Mouse (Mus musculus): ENCODE measurements around the gene Ypel2. TPM values are rescaled to one million over a fixed set of nuclear protein-coding genes. Genes with fewer than 3 reads are reported as not detected.
A peak's percentile ranks its signal among the peaks of the same experiment; 100 is the strongest.

Gene Ypel2
- polyA plus RNA-seq, 1 experiment from 2014 or later = 25.8 TPM

DNA sequence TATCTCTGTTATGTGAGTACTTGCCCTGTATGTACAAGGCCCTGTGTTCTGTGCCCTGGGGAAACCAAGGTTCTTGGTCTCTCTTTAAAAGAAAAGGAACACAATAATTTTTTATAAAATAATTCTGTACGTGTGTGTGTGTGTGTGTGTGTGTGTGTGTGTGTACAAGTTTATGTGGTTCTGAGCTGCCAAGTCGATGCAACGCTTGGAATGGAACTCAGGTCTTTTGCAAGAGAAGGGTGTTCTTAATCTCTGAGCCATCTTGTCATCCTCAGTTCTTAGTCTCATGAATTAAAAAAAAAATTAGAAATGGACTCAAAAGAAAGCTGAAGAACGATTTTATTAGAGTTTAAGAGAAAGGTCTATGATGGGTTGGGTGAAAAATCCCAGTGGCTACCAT lies 64.0 kb downstream of the Ypel2 start:
- Histone ChIP-seq H3K27me3 (replicated peaks) (no peaks in the 10 kb centered on the region), H3K4me3 (no peak overlapping the region), H3K9ac (no peak overlapping the region), H3K9me3 (replicated peaks) (no peaks in the 10 kb centered on the region), H3K4me2 (no peak overlapping the region), H3K36me3 (no peaks in the 10 kb centered on the region), H3K4me1 (replicated peaks) (peaks cover 20% of the 10 kb centered on the region), H3K27ac (ENCODE audit: poor library complexity, severe bottlenecking) (no peak overlapping the region)
- WGBS = 69% methylated on average over 4 of the region's 4 CpGs
- no peak for ATAC-seq (ENCODE audit: insufficient number of reproducible peaks, low FRiP score)

DNA sequence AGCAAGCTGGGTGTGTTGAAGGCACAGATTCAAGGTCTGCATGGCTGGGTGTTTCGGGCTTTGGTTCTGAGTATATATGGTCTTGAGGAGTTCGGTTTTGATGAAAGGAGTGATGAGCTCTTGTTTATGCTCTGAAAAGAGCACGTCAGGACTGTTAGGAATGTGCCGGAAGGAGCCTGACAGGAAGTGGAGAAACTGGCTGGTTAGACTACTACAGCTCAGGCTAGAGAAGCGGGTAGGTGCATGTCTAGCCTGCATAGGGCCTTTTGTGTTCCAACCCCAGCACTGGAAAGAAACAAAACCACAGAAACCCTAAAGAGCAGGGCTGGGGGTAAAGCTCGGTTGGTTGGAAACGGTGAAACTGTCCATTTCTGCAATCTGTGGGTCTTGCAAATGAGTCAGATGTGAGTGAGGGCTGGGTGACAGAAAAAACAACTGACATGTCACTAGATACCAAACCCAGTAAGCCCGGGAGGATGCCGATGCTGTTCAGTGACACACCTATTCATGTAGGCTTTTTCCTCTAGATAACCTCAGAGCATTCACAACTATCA lies 68.3 kb downstream of the Ypel2 start:
- WGBS = 59% methylated on average over 9 of the region's 9 CpGs
- Histone ChIP-seq H3K4me2 (no peak overlapping the region), H3K9ac (no peak overlapping the region), H3K27me3 (replicated peaks) (no peaks in the 10 kb centered on the region), H3K36me3 (no peaks in the 10 kb centered on the region), H3K4me3 (no peak overlapping the region), H3K9me3 (replicated peaks) (no peaks in the 10 kb centered on the region), H3K27ac (ENCODE audit: poor library complexity, severe bottlenecking) (no peak overlapping the region), H3K4me1 (replicated peaks) (peaks cover 39% of the 10 kb centered on the region)
- ATAC-seq (ENCODE audit: insufficient number of reproducible peaks, low FRiP score) = no peak

DNA sequence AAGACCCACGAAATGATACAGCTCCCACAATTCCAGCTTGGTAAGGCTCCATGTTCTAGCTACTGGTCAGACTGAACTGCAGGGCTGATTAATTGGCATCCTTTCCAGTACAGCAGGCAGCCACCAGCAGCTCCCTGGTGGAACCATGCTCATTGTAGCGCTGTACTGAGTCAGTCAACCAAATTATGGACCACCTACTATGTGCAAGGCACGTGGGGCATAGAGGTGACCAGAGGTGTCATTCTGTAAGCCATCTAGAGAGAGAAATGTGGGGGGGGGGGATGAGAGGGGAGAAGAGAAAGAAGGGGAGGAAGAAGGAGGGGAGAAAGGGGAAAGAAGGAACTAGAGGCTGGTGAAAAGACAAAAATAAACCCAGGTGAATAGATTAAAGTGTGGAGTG lies 68.9 kb downstream of the Ypel2 start:
- H3K4me1 ChIP-seq (replicated peaks) = peaks cover 44% of the 10 kb centered on the region
- no peak overlapping the region for H3K9ac ChIP-seq
- no peak overlapping the region for H3K27ac ChIP-seq (ENCODE audit: poor library complexity, severe bottlenecking)
- H3K4me3 ChIP-seq = no peak overlapping the region
- no peak overlapping the region for H3K4me2 ChIP-seq
- no peak for ATAC-seq (ENCODE audit: insufficient number of reproducible peaks, low FRiP score)
- H3K27me3 ChIP-seq (replicated peaks) = no peaks in the 10 kb centered on the region
- WGBS = 78% methylated on average over 3 of the region's 3 CpGs
- H3K36me3 ChIP-seq = no peaks in the 10 kb centered on the region
- H3K9me3 ChIP-seq (replicated peaks) = no peaks in the 10 kb centered on the region

DNA sequence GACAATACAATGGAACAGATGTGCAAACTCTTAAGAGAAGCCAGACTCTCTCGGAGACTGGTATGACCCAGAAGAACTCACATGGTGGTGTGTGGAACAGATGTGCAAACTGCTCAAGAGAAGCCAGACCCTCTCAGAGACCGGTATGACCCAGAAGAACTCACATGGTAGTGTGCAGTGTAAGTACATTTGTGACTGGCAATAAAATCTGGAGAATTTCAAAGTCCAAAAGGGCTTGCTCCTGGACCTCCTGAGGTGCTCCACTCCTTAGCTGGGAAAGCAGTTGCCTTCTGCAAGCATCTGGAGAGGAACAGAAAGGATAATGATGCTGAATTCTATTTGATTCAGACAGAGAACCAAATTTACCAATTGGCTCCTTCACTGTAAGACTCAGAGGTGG lies 69.9 kb downstream of the Ypel2 start:
- Histone ChIP-seq H3K4me1 (replicated peaks) (peaks cover 48% of the 10 kb centered on the region), H3K4me2 (no peak overlapping the region), H3K9ac (no peak overlapping the region), H3K9me3 (replicated peaks) (no peaks in the 10 kb centered on the region), H3K27me3 (replicated peaks) (no peaks in the 10 kb centered on the region), H3K4me3 (no peak overlapping the region), H3K27ac (ENCODE audit: poor library complexity, severe bottlenecking) (no peak overlapping the region), H3K36me3 (no peaks in the 10 kb centered on the region)
- WGBS = 49% methylated on average over 2 of the region's 2 CpGs
- no peak for ATAC-seq (ENCODE audit: insufficient number of reproducible peaks, low FRiP score)

DNA sequence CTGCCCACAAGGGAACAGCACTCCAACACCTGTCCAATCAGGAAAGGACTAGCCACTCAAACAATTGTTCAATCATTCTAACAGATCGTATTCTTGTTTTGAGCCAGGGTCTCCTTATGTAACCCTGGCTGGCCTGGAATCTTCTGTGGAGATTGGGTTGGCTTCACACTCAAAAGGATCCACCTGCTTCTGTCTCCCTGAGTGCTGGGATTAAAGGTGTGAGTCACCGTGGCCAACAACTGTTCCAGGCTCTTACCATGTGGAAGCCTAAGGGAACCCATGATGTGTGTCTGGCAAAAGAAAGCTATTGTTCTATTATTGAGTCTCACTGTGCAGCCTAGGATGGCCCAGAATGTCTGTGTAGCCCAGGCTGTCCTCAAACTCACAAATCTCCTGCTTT lies 71.5 kb downstream of the Ypel2 start:
- no peak overlapping the region for H3K4me2 ChIP-seq
- H3K9ac ChIP-seq = no peak overlapping the region
- H3K36me3 ChIP-seq = no peaks in the 10 kb centered on the region
- H3K4me3 ChIP-seq = no peak overlapping the region
- H3K4me1 ChIP-seq (replicated peaks) = peaks cover 53% of the 10 kb centered on the region
- no peaks in the 10 kb centered on the region for H3K9me3 ChIP-seq (replicated peaks)
- H3K27me3 ChIP-seq (replicated peaks) = no peaks in the 10 kb centered on the region
- ATAC-seq (ENCODE audit: insufficient number of reproducible peaks, low FRiP score) = no peak
- no peak overlapping the region for H3K27ac ChIP-seq (ENCODE audit: poor library complexity, severe bottlenecking)
- 83% methylated on average over 2 of the region's 2 CpGs for WGBS

DNA sequence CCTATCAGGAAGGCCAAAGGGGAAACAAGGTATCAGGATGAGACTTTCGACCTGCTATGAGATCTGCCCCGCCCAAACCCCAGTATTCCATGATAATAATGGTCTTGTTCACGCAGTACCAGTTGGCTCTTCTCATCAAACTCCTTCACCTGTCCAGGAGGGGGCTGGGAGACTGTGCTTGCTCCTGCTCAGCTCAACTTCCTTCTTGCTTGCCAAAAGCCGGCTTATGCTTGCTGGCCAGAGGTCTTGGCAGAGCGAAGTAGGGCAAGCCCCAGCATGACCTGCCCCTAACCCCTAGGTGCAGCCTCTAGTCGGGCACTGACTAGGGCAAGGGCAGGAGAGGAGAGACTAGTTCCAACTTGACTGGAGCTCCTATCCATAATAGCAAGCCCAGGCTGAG lies 72.2 kb downstream of the Ypel2 start:
- WGBS = 81% methylated on average over 6 of the region's 6 CpGs
- H3K9me3 ChIP-seq (replicated peaks) = no peaks in the 10 kb centered on the region
- no peak overlapping the region for H3K4me3 ChIP-seq
- H3K9ac ChIP-seq = no peak overlapping the region
- no peak for ATAC-seq (ENCODE audit: insufficient number of reproducible peaks, low FRiP score)
- no peaks in the 10 kb centered on the region for H3K36me3 ChIP-seq
- H3K4me2 ChIP-seq = no peak overlapping the region
- peaks cover 60% of the 10 kb centered on the region for H3K4me1 ChIP-seq (replicated peaks)
- H3K27me3 ChIP-seq (replicated peaks) = no peaks in the 10 kb centered on the region
- H3K27ac ChIP-seq (ENCODE audit: poor library complexity, severe bottlenecking) = peak overlapping the region; percentile 91; the same call in 1 of the 2 replicates

DNA sequence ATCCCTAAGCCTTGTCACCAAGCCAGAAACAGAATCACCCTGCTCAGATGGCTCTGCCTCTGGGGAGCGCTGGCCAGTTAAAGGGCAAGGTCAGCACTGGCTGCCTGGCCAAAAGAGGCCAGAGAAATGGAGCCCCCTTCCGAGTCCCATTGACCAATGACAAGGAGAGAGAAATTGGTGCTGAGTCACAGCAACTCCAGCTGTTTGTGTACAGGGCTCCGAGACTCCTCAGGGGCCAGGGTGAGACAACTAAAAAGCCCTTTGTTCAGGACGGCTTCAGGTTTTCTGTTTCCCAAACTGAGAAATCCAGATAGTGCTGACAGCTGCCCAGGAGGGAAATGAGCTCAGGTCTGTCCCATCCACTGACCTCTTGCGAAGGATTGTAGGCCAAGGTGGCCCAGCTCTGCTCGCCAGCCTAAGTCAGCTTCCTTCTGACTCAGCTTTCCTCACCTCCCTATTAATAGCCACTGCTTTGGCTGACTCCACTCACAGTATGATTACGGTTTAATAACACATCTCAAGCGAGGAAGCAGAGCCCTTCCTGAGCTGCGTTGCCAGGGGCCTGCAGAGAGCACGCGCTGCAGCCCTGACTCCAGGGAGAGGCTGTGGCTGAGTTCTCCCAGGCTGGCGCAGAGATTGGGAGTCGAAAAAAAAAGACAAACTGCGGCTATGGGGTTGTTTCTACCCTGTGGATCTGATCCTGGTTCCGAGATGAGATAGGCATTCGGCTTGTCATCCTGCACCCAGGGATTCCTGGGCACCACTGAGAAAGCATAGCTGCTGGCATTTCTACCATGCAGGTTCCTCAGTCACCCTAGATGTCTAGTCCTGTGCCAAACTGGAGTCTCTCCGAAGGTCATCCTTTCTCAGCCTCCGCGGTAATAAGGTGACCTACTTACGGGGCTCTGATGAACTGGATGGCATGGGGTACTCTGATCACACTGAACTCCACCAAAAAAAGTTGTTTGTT lies 73.1 kb downstream of the Ypel2 start:
- H3K4me2 ChIP-seq = peak overlapping the region; percentile 35
- no peaks in the 10 kb centered on the region for H3K9me3 ChIP-seq (replicated peaks)
- no peak overlapping the region for H3K4me3 ChIP-seq
- H3K4me1 ChIP-seq (replicated peaks) = peaks cover 68% of the 10 kb centered on the region
- ATAC-seq (ENCODE audit: insufficient number of reproducible peaks, low FRiP score) = peak; percentile 80
- WGBS = 34% methylated on average over 20 of the region's 20 CpGs
- H3K9ac ChIP-seq = peak overlapping the region; percentile 33
- no peaks in the 10 kb centered on the region for H3K27me3 ChIP-seq (replicated peaks)
- H3K36me3 ChIP-seq = no peaks in the 10 kb centered on the region
- H3K27ac ChIP-seq (ENCODE audit: poor library complexity, severe bottlenecking) = peak overlapping the region; percentile 91

DNA sequence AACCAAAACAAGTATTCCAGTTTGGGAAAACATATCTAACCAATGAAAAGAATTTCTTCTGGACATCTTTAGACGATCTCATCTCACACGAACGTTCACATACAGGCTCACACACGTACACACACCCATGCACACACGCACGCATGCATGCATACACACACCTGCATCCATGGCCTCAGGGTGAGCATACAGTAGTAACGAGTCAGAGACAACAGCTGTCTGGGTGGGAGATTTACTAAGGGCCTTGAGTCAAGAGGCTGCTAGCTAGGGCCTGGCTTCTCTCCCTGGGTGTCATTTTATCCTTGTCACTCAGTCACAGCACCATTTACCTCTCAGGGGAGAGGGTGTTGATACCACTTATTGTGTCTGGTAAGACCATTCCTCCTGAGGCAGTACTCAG lies 74.0 kb downstream of the Ypel2 start:
- H3K9ac ChIP-seq = no peak overlapping the region
- H3K4me1 ChIP-seq (replicated peaks) = peaks cover 68% of the 10 kb centered on the region
- H3K27ac ChIP-seq (ENCODE audit: poor library complexity, severe bottlenecking) = peak overlapping the region; percentile 91
- H3K4me3 ChIP-seq = no peak overlapping the region
- no peak for ATAC-seq (ENCODE audit: insufficient number of reproducible peaks, low FRiP score)
- H3K4me2 ChIP-seq = no peak overlapping the region
- H3K36me3 ChIP-seq = no peaks in the 10 kb centered on the region
- WGBS = 78% methylated on average over 7 of the region's 7 CpGs
- no peaks in the 10 kb centered on the region for H3K27me3 ChIP-seq (replicated peaks)
- no peaks in the 10 kb centered on the region for H3K9me3 ChIP-seq (replicated peaks)

DNA sequence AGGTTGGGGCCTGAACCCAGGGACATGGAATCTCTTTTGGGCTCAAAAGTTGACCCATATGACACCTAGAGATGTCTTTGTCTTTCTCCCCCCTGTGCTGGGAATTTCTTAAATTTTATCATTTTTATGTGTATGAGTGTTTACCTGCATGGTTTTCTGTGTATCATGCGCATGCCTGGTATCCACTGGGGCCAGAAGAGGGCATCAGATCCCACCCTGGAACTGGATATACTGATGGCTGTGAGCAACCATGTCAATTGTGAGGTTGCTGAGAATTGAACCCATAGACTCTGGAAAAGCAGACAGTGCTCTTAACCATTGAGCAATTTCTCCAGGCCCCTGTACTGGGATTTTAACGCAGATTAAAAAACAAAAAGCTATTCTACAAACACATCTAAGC lies 76.0 kb downstream of the Ypel2 start:
- Histone ChIP-seq H3K36me3 (no peaks in the 10 kb centered on the region), H3K9me3 (replicated peaks) (no peaks in the 10 kb centered on the region), H3K4me2 (no peak overlapping the region), H3K9ac (no peak overlapping the region), H3K4me3 (no peak overlapping the region), H3K27ac (ENCODE audit: poor library complexity, severe bottlenecking) (peak overlapping the region; percentile 91), H3K27me3 (replicated peaks) (no peaks in the 10 kb centered on the region), H3K4me1 (replicated peaks) (peaks cover 65% of the 10 kb centered on the region)
- no peak for ATAC-seq (ENCODE audit: insufficient number of reproducible peaks, low FRiP score)
- WGBS = 93% methylated on average over 2 of the region's 2 CpGs

DNA sequence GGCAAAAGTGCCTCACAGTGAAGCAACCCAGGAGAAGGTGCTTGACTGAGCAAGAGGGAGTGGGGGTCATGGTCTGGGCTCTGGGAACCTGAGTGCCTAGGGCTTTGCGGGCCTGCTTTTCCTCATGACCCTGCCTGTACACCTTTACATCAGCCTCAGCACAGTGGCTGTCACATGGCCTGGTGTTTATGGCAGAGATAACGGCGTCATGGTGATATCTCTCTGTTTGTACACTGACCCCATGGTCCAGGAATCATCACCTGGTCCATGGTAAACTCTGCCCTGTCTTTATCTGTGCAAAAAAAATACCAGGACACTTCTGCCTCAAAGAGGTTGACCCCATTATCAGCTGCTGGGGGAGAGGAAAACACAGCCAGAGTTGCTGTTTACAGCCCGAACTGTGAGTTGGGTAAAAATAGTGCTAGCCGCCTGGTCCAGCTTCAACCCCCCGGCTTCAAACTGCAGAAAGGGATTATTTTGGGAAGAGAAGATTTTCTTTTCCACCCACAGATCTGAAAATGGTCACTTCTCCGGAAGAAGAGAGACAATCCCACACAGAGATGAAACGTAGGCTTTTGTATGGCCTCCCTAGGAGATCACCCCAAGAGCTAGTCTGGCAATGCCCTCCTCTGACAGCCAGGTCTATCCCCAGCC lies 76.8 kb downstream of the Ypel2 start:
- Histone ChIP-seq H3K4me1 (replicated peaks) (peaks cover 63% of the 10 kb centered on the region), H3K9ac (peak overlapping the region; percentile 25; the same call in 1 of the 2 replicates), H3K27ac (ENCODE audit: poor library complexity, severe bottlenecking) (peak overlapping the region; percentile 91), H3K4me2 (no peak overlapping the region), H3K27me3 (replicated peaks) (no peaks in the 10 kb centered on the region), H3K4me3 (no peak overlapping the region), H3K36me3 (no peaks in the 10 kb centered on the region), H3K9me3 (replicated peaks) (no peaks in the 10 kb centered on the region)
- 10% methylated on average over 8 of the region's 8 CpGs for WGBS
- ATAC-seq (ENCODE audit: insufficient number of reproducible peaks, low FRiP score) = peak; percentile 71

DNA sequence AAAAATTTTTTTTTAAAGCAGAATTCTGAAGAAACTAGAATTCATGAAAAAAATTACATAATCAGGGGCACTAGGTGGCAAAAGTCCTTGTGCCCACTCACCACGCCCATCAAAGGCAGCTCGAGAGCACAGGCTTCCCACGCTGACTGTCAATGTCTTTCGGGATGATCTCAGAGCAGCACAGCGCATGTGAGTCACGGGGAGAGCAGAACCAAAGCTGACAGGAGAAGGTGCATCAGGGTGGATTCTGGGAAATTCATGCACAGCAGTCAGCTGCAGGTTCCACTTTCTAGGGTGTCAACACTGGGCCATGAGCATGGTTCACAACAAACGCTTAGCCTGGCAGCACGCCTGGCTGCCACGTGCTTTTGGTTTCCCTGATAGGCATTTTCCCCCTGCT lies 79.2 kb downstream of the Ypel2 start:
- Histone ChIP-seq H3K4me3 (no peak overlapping the region), H3K9ac (no peak overlapping the region), H3K27me3 (replicated peaks) (no peaks in the 10 kb centered on the region), H3K4me1 (replicated peaks) (peaks cover 42% of the 10 kb centered on the region), H3K4me2 (no peak overlapping the region), H3K27ac (ENCODE audit: poor library complexity, severe bottlenecking) (no peak overlapping the region), H3K9me3 (replicated peaks) (no peaks in the 10 kb centered on the region), H3K36me3 (no peaks in the 10 kb centered on the region)
- WGBS = 69% methylated on average over 9 of the region's 9 CpGs
- no peak for ATAC-seq (ENCODE audit: insufficient number of reproducible peaks, low FRiP score)

All from heart, embryonic 12.5 days (tissue).